Mouse (Mus musculus) kidney, adult 2 months (tissue): ENCODE measurements at regions not wholly inside any gene's neighbourhood (a gene's known extent, or its start where the extent isn't known, plus 50 kb on each side); places are given as distances from the start of the nearest gene placed in this dataset.

ENCODE experiments used
- CTCF ChIP-seq: fragments of 200-500 bp; conservative IDR thresholded peaks from 2 replicates; pipeline ENCODE4 v1.5.1; 2011; ENCODE audit warnings: low read depth, mild to moderate bottlenecking, control low read depth, low read length, moderate library complexity, mixed read lengths; ENCODE audit not compliant: insufficient read depth, insufficient read length
- POLR2A ChIP-seq: fragments of 200-500 bp; IDR thresholded peaks from one replicate; pipeline ENCODE4 v1.6.1; 2011; ENCODE audit warnings: low read depth, low read length, control low read depth

GRCm38 (mm10) chr5:9910452-9911088, 185.6 kb upstream of the Grm3 start:
- TF ChIP-seq CTCF (no peak), POLR2A (no peak)
